Mouse (Mus musculus) megakaryocyte-erythroid progenitor cell, adult 5 weeks (primary cell): Measurements from ENCODE around the gene Ccdc120. TPM values are rescaled to one million over a fixed set of nuclear protein-coding genes. Genes with fewer than 3 reads are reported as not detected.

Experiments used
- polyA plus RNA-seq: library from polyadenylated mRNA; stranded (reverse); fragments of >175 nt; gene quantifications from 2 replicates; pipeline ENCODE4 v1.2.3, GENCODE M21; 2012

Gene Ccdc120
- 9.2 and 12.0 TPM in 2 replicates for polyA plus RNA-seq

GRCm38 (mm10) chrX:7750432-7751116 is at the start of gene Ccdc120:
Ccdc120 (minus strand) TSS chrX:7750905.

GRCm38 (mm10) chrX:7789542-7790136 is 38.9 kb upstream of the Ccdc120 start, which contains the start of gene Gripap1:
Gripap1 (plus strand) TSS chrX:7789765.

GRCm38 (mm10) chrX:7762137-7762920 is 11.6 kb upstream of the Ccdc120 start, which contains the start of gene Tfe3:
Tfe3 (plus strand) TSS chrX:7762560.

GRCm38 (mm10) chrX:7728215-7728921 is 22.3 kb downstream of the Ccdc120 start, which contains the start of gene Praf2:
Praf2 (plus strand) TSS chrX:7728439.

GRCm38 (mm10) chrX:7721514-7722281 is 29.0 kb downstream of the Ccdc120 start, which contains the start of gene Gm45208:
Gm45208 (plus strand) TSS chrX:7722245.

GRCm38 (mm10) chrX:7714135-7714899 is 36.4 kb downstream of the Ccdc120 start, which contains the start of gene Wdr45:
Wdr45 (plus strand) TSS chrX:7714333.

GRCm38 (mm10) chrX:7696954-7697381 is 53.7 kb downstream of the Ccdc120 start, which contains the start of gene Gpkow:
Gpkow (plus strand) TSS chrX:7697131.

Other genes with a start within 250 kb of the Ccdc120 start
- gene Foxp3, start 177.3 kb downstream of the Ccdc120 start, polyA plus RNA-seq: 0.33 TPM in 1 of 2 replicates, not detected in the other
- 1.0 and 1.5 TPM in 2 replicates for gene Ppp1r3f, start 176.6 kb downstream of the Ccdc120 start, polyA plus RNA-seq
- 54.9 and 59.4 TPM in 2 replicates for gene Ccdc22, start 145.4 kb downstream of the Ccdc120 start, polyA plus RNA-seq
- 0.15 and 0.20 TPM in 2 replicates for gene Cacna1f, start 143.8 kb downstream of the Ccdc120 start, polyA plus RNA-seq
- 0.37 and 0.49 TPM in 2 replicates for gene Syp, start 112.4 kb downstream of the Ccdc120 start, polyA plus RNA-seq
- 21.9 and 25.7 TPM in 2 replicates for gene Prickle3, start 93.6 kb downstream of the Ccdc120 start, polyA plus RNA-seq
- 78.6 and 85.3 TPM in 2 replicates for gene Plp2, start 79.5 kb downstream of the Ccdc120 start, polyA plus RNA-seq
- gene Magix, start 69.7 kb downstream of the Ccdc120 start, polyA plus RNA-seq: 0.02 and 0.16 TPM in 2 replicates
- 7.6 and 9.3 TPM in 2 replicates for gene Gpkow, start 53.8 kb downstream of the Ccdc120 start, polyA plus RNA-seq
- 29.1 and 38.9 TPM in 2 replicates for gene Wdr45, start 36.6 kb downstream of the Ccdc120 start, polyA plus RNA-seq
- gene Gm45208, start 28.7 kb downstream of the Ccdc120 start, polyA plus RNA-seq: 5.4 and 5.5 TPM in 2 replicates
- gene Praf2, start 22.5 kb downstream of the Ccdc120 start, polyA plus RNA-seq: 13.0 and 14.3 TPM in 2 replicates
- gene Tfe3, start 11.7 kb upstream of the Ccdc120 start, polyA plus RNA-seq: 35.0 and 39.3 TPM in 2 replicates
- gene Gripap1, start 38.9 kb upstream of the Ccdc120 start, polyA plus RNA-seq: 30.7 and 49.9 TPM in 2 replicates
- 0.55 and 0.57 TPM in 2 replicates for gene Kcnd1, start 71.4 kb upstream of the Ccdc120 start, polyA plus RNA-seq
- gene Otud5, start 90.5 kb upstream of the Ccdc120 start, polyA plus RNA-seq: 82.6 and 87.6 TPM in 2 replicates
- 24.2 and 25.3 TPM in 2 replicates for gene Pim2, start 127.4 kb upstream of the Ccdc120 start, polyA plus RNA-seq
- gene Slc35a2, start 133.1 kb upstream of the Ccdc120 start, polyA plus RNA-seq: 43.2 and 61.9 TPM in 2 replicates
- gene Pqbp1, start 148.4 kb upstream of the Ccdc120 start, polyA plus RNA-seq: 168 and 179 TPM in 2 replicates
- 115 and 120 TPM in 2 replicates for gene Timm17b, start 148.5 kb upstream of the Ccdc120 start, polyA plus RNA-seq
- gene Gm10491, start 156.9 kb upstream of the Ccdc120 start, polyA plus RNA-seq: not detected in 2 replicates
- not detected in 2 replicates for gene Gm10490, start 158.6 kb upstream of the Ccdc120 start, polyA plus RNA-seq
- gene Pcsk1n, start 168.9 kb upstream of the Ccdc120 start, polyA plus RNA-seq: 0.06 TPM in 2 replicates
- not detected in 2 replicates for gene Eras, start 177.7 kb upstream of the Ccdc120 start, polyA plus RNA-seq
- 8.0 and 10.3 TPM in 2 replicates for gene Hdac6, start 197.0 kb upstream of the Ccdc120 start, polyA plus RNA-seq
- 28.0 and 45.7 TPM in 2 replicates for gene Gata1, start 227.2 kb upstream of the Ccdc120 start, polyA plus RNA-seq